Mouse (Mus musculus) E14TG2a.4 (cell line): Measurements from ENCODE around the gene Rbl1.
"Not testable (repeated sequence)": the region's sequence is repeated elsewhere in the genome, so short reads cannot be mapped to it uniquely, and the experiment has no call there.

Experiments used
- H3K27me3 ChIP-seq: 2 replicates; pipeline ENCODE4 v1.6.1; 2014; ENCODE audit warnings: low read length, control low read depth; ENCODE audit not compliant: insufficient read depth
- H3K36me3 ChIP-seq: 2 replicates; pipeline ENCODE4 v1.6.1; 2014; ENCODE audit warnings: low read length, control low read depth; ENCODE audit not compliant: insufficient read depth
- H3K4me1 ChIP-seq: replicated peaks from 2 replicates; pipeline ENCODE4 v1.6.1; 2014; ENCODE audit warnings: low read depth, low read length, control low read depth
- H3K4me3 ChIP-seq: replicated peaks from 2 replicates; pipeline ENCODE4 v1.5.1; 2014; ENCODE audit warnings: mild to moderate bottlenecking, low read length
- H3K9me3 ChIP-seq: 2 replicates; pipeline ENCODE4 v1.6.1; 2014; ENCODE audit warnings: low read length, control low read depth
- CTCF ChIP-seq: conservative IDR thresholded peaks from 2 replicates; pipeline ENCODE4 v1.5.1; 2014; ENCODE audit warnings: low read length
- NANOG ChIP-seq: IDR thresholded peaks from 2 replicates; pipeline ENCODE4 v1.6.1; 2014; ENCODE audit warnings: borderline replicate concordance, low read length, mixed read lengths
- POU5F1 ChIP-seq: IDR thresholded peaks from 2 replicates; pipeline ENCODE4 v1.6.1; 2014; ENCODE audit warnings: low read length, borderline replicate concordance

Rbl1 gene

DNA sequence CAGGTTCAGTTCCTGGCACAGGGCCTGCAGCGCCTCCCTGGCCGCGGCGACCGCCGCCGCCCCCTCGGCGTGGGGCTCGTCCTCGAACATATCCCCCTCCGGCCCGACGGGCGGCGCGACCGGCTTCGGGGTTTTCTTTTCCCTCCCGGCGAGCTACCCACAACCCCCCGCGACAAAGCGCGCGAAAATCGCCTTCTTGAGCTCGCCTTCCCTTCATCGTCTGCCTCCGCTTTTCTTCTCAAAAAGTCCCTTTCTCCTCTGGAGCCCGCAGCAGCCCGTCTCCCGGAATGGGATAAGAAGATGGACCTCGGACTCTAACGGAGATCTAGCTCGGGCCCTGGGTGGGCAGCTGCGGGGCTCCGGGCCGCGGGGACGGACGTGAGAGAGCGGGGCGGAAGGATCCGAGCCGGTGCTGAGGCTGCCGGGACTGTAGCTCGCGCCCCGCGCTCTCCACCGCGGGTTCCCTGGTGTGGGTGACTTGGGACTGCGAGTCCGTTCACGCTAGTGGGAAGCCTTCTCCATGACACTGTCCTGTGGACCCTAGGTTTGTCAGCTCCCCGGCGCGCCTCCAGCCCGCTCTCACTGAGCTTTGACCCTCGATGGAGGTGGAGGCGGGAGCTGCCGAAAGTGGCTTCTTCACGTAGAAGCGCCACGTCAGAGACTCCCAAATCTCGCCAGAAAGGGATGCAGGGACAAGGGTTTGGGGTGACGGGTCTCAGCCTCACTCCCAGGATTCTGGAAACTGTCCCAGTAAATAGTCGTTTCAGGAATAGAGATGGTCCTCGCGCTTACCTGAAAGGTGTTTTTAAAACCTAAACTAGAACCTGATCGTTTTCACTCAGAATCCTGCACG is at the start of gene Rbl1:
Rbl1 (minus strand) TSS at position 169 of the 853 bp plus-strand sequence.
- H3K9me3 ChIP-seq, result peaks cover 12% of the 10 kb centered on the region
- H3K36me3 ChIP-seq, result peaks cover 12% of the 10 kb centered on the region; the same call in 1 of the 2 replicates
- TF ChIP-seq CTCF, result no peak
- TF ChIP-seq POU5F1, result no peak
- no peak for TF ChIP-seq NANOG
- peak within 1 kb of the TSS; percentile 88 for H3K4me3 ChIP-seq
- H3K4me1 ChIP-seq, result peaks cover 21% of the 10 kb centered on the region
- H3K27me3 ChIP-seq, result no peaks in the 10 kb centered on the region

DNA sequence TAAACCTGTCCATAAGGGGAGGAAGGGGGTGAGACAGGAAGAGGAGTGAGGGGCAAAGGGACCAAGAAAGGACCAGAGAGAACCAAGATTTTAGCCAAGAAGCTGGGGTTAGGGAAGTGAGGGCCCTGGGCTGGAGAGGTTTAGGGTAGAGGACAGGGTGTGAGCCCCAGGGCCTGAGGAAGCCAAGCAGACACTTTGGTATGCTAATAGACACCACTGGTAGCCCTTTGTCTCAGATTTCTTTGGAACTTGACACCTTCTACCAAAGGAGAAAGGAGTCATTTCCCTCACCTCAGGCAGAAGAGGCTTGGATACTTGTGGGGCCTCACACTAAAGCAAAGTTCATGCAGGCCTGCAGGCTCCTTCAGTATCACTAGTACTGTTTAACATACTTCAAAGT is 43.8 kb upstream of the Rbl1 start:
- H3K9me3 ChIP-seq, result peaks cover 6% of the 10 kb centered on the region
- H3K27me3 ChIP-seq, result peaks cover 36% of the 10 kb centered on the region
- H3K36me3 ChIP-seq, result no peaks in the 10 kb centered on the region
- H3K4me1 ChIP-seq, result peaks cover 51% of the 10 kb centered on the region
- peak overlapping the region; percentile 45; the same call in 1 of the 2 replicates for H3K4me3 ChIP-seq
- TF ChIP-seq POU5F1 (no peak; the same call in 1 of the 2 replicates), NANOG (peak; percentile 52; the same call in 1 of the 2 replicates), CTCF (no peak)

DNA sequence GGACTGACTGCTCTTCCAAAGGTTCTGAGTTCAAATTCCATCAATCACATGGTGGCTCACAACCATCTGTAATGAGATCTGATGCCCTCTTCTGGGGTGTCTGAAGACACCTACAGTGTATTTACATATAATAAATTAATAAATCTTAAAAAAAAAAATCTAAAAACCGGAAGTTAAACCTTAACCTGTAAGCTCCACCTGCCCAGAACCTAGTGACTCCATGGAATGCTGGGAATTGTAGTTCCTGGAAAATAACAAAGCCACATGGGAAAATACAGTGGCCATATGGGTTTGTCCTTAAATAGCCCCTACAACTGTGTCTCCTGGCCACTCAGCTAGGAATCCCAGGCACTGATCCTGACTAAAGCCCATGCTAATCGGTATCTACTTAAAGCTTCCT is 41.3 kb upstream of the Rbl1 start:
- no peaks in the 10 kb centered on the region for H3K36me3 ChIP-seq
- no peak overlapping the region for H3K4me3 ChIP-seq
- no peak for TF ChIP-seq NANOG
- no peak for TF ChIP-seq CTCF
- no peak for TF ChIP-seq POU5F1
- 0 out of 2 replicates have a peak, but pooled peaks cover 5% of the 10 kb centered on the region for H3K9me3 ChIP-seq
- peaks cover 48% of the 10 kb centered on the region for H3K4me1 ChIP-seq
- peaks cover 25% of the 10 kb centered on the region for H3K27me3 ChIP-seq

DNA sequence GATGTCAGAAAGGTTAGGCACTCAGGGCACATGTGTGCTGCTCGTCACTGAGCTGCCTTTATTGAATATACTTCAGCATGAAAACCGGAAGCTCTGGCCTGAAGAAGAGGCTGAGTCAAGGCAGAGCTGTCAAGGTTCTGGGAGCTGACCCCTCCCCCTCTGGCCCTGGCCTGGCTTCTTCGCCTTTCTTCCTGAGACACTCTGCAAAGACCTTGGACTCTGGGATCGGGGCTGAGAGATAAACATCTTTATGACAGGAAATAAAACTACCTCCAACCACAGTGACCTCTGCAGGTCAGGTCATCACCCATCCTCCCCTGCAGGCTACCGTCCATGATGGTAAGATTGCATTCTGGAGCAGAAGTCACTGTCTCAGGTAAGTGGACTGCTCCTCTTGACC is 40.7 kb upstream of the Rbl1 start:
- Histone ChIP-seq H3K36me3 (no peaks in the 10 kb centered on the region), H3K27me3 (peaks cover 23% of the 10 kb centered on the region), H3K4me3 (no peak overlapping the region), H3K9me3 (0 out of 2 replicates have a peak, but pooled peaks cover 5% of the 10 kb centered on the region), H3K4me1 (peaks cover 42% of the 10 kb centered on the region)
- TF ChIP-seq NANOG (no peak), POU5F1 (no peak), CTCF (no peak)

DNA sequence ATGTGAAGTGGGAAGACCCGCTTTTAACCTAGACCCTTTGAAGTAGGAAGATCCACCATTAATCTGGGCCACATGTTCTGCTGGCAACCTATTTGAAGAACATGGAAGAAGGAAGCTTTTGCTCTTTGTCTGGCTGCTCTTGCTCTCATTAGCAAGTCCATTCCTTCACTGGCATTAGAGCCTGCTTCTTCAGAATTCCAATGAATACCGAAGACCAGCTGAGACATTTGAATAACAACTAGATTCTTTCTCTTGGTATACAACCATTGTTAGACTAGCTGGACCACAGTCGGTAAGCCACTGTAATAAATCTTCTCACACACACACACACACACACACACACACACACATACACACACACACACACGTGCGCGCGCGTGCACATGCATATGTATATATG is 31.6 kb upstream of the Rbl1 start:
- Histone ChIP-seq H3K4me3 (no peak overlapping the region), H3K27me3 (peaks cover 29% of the 10 kb centered on the region), H3K4me1 (peaks cover 15% of the 10 kb centered on the region), H3K9me3 (no peaks in the 10 kb centered on the region), H3K36me3 (no peaks in the 10 kb centered on the region)
- TF ChIP-seq NANOG (no peak), CTCF (no peak), POU5F1 (no peak)

DNA sequence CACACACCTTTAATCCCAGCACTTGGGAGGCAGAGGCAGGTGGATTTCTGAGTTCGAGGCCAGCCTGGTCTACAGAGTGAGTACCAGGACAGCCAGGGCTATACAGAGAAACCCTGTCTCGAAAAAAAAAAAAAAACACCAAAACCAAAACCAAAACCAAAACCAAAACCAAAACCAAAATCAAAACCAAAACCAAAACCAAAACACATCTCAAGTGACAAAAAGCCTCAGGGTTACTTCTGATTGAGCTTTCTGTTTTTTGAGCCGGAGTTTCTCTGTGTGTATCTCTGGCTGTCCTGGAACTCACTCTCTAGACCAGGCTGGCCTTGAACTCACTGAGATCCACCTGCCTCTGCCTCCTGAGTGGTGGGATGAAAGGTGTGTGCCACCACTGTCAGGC is 17.6 kb upstream of the Rbl1 start:
- H3K9me3 ChIP-seq, H3K4me3 ChIP-seq, H3K36me3 ChIP-seq, H3K4me1 ChIP-seq: not testable (repeated sequence)
- H3K27me3 ChIP-seq, result peaks cover 29% of the 10 kb centered on the region

DNA sequence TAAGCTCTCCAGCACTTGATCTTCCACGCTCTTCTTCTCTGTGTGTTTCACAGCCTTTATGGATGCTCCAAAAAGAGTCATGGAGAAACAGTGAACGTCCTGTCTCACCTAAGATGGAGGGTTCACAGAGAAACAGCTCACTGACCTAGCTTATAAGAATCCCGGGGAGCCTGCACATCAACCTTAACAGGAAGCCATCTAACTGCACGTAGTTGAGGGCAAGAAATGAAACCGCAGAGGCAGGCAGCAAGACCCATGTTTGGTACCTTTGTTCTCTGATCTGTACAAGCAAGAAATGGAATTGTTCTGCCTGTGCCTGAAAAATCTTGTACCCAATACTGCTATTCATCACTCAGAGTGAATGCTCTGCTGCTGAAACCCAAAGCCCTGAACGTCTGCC is 15.8 kb upstream of the Rbl1 start:
- H3K4me3 ChIP-seq, result no peak overlapping the region
- H3K27me3 ChIP-seq, result peaks cover 21% of the 10 kb centered on the region
- H3K36me3 ChIP-seq, result no peaks in the 10 kb centered on the region
- no peaks in the 10 kb centered on the region for H3K4me1 ChIP-seq
- H3K9me3 ChIP-seq, result no peaks in the 10 kb centered on the region
- TF ChIP-seq POU5F1, result no peak
- TF ChIP-seq NANOG, result no peak
- TF ChIP-seq CTCF, result no peak

DNA sequence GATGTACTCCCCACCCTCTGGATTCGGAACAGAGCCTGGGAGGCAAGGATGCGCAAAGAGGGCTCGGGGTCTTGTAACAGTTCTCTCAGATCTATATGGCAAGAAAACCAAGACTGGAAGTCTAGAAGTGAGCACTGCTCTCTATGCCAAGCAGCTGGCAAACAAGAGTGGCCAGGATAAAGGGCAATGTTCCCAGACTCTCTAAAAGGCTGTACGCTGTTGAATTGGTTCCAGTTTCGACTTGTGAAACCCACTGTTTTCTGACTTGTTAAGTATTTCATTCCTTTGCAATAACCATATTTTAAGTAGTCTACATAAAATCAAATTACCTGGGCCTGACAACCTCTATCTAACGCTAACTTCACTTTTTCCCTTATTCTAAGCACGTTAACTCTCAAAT is 7.4 kb upstream of the Rbl1 start:
- no peaks in the 10 kb centered on the region for H3K4me1 ChIP-seq
- TF ChIP-seq NANOG (no peak), POU5F1 (no peak), CTCF (no peak)
- no peaks in the 10 kb centered on the region for H3K36me3 ChIP-seq
- peaks cover 12% of the 10 kb centered on the region for H3K9me3 ChIP-seq
- H3K27me3 ChIP-seq, result 0 out of 2 replicates have a peak, but pooled peaks cover 3% of the 10 kb centered on the region
- H3K4me3 ChIP-seq, result no peak overlapping the region
